Mouse (Mus musculus) olfactory bulb, adult 2 months (tissue): ENCODE measurements around the gene Crebl2.

Source experiments
- CTCF ChIP-seq: fragments of 200-500 bp; IDR thresholded peaks from 2 replicates; pipeline ENCODE4 v1.5.1; 2012; ENCODE audit warnings: low read depth, mild to moderate bottlenecking, low read length, moderate library complexity; ENCODE audit not compliant: insufficient read depth
- POLR2A ChIP-seq: fragments of 200-500 bp; IDR thresholded peaks from 2 replicates; pipeline ENCODE4 v1.6.1; 2012; ENCODE audit warnings: mild to moderate bottlenecking, low read depth, low read length, moderate library complexity; ENCODE audit not compliant: insufficient read depth

DNA sequence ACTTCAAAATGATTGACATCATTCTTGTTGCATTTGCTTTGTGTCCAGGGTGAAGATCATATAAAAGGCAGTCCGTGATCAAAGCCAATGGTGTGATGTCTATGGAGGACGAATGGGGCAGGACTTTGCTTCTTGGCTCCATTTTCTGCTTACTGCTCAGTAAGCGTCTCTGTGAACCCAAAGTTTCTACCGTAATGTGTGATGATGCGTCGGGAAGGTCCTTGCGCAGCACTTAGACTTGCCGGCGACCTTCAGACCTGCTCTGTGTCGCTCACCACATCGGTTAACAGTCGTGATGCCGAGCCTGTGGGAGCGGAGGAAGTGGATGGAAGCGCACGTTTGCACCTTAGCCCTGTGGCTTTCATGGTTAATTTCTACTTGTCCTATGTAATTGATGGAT is 26.0 kb downstream of the Crebl2 start:
- no peak for TF ChIP-seq CTCF
- TF ChIP-seq POLR2A = no peak
